Mouse (Mus musculus) embryonic facial prominence, embryonic 13.5 days (tissue): ENCODE data around the gene Pgm2. TPM values are rescaled to one million over a fixed set of nuclear protein-coding genes. Genes with fewer than 3 reads are reported as not detected.

Experiments used
- ATAC-seq: fragments of 200-750 bp; cut with Nextera tagmentation; 2 replicates; pipeline ENCODE4 v1.8.0; 2017; ENCODE audit warnings: low read depth; ENCODE audit not compliant: insufficient number of reproducible peaks, insufficient read depth, low FRiP score, low TSS enrichment
- H3K27ac ChIP-seq: fragments of 300-500 bp; sonication (generic); 2 replicates; pipeline ENCODE4 v1.5.1; 2015; ENCODE audit warnings: moderate library complexity, mild to moderate bottlenecking, inconsistent platforms
- H3K27me3 ChIP-seq: fragments of 300-500 bp; sonication (generic); 2 replicates; pipeline ENCODE4 v1.6.1; 2015; ENCODE audit warnings: mild to moderate bottlenecking, inconsistent platforms
- H3K36me3 ChIP-seq: fragments of 300-500 bp; sonication (generic); 2 replicates; pipeline ENCODE4 v1.6.1; 2015; ENCODE audit warnings: mild to moderate bottlenecking, inconsistent platforms
- H3K4me1 ChIP-seq: fragments of 300-500 bp; sonication (generic); 2 replicates; pipeline ENCODE4 v1.6.1; 2015; ENCODE audit warnings: inconsistent platforms
- H3K4me2 ChIP-seq: fragments of 300-500 bp; sonication (generic); 2 replicates; pipeline ENCODE4 v1.6.1; 2015; ENCODE audit warnings: moderate library complexity, mild to moderate bottlenecking, inconsistent platforms
- H3K4me3 ChIP-seq: fragments of 300-500 bp; sonication (generic); 2 replicates; pipeline ENCODE4 v1.5.1; 2015; ENCODE audit warnings: mild to moderate bottlenecking, inconsistent platforms
- H3K9ac ChIP-seq: fragments of 300-500 bp; sonication (generic); 2 replicates; pipeline ENCODE4 v1.6.1; 2015; ENCODE audit warnings: mild to moderate bottlenecking, inconsistent platforms
- H3K9me3 ChIP-seq: fragments of 300-500 bp; sonication (generic); 2 replicates; pipeline ENCODE4 v1.6.1; 2016; ENCODE audit warnings: inconsistent platforms
- WGBS: fragments of 180-500 bp; shearing (Covaris S2); methylation state at CpG from one replicate; pipeline ENCODE4 v1.1.7; 2015; ENCODE audit warnings: mixed read lengths; 5-methylcytosine and 5-hydroxymethylcytosine counted together
- polyA plus RNA-seq: library from polyadenylated mRNA; unstranded; fragments of >200 nt; fragmentation: Nextera tagmentation; extraction: Ambion mirVana; gene quantifications from 2 replicates; pipeline ENCODE4 v1.2.1, GENCODE M21; 2015

Pgm2 gene
- polyA plus RNA-seq, 1 experiment from 2014 or later, result 32.0 TPM

GRCm38 (mm10) chr5:64153319-64153718 is 60.6 kb downstream of the Pgm2 start:
- Histone ChIP-seq H3K4me1 (peaks cover 12% of the 10 kb centered on the region; the same call in 1 of the 2 replicates), H3K9me3 (no peaks in the 10 kb centered on the region), H3K27me3 (peaks cover 19% of the 10 kb centered on the region), H3K4me2 (no peak overlapping the region), H3K9ac (no peak overlapping the region), H3K4me3 (no peak overlapping the region), H3K36me3 (no peaks in the 10 kb centered on the region), H3K27ac (no peak overlapping the region)
- 90% methylated on average over 1 of the region's 1 CpGs for WGBS
- ATAC-seq, result no peak

- Histone ChIP-seq H3K4me2 (peak within 1 kb of the TSS; percentile 29; the same call in 1 of the 2 replicates), H3K4me1 (peaks cover 16% of the 10 kb centered on the region), H3K9ac (no peak within 1 kb of the TSS), H3K36me3 (no peaks in the 10 kb centered on the region), H3K27ac (peak within 1 kb of the TSS; percentile 49; the same call in 1 of the 2 replicates), H3K9me3 (no peaks in the 10 kb centered on the region), H3K27me3 (peaks cover 39% of the 10 kb centered on the region), H3K4me3 (no peak within 1 kb of the TSS)
- 37% methylated on average over 11 of the region's 11 CpGs for WGBS
- no peak for ATAC-seq
Observed at GRCm38 (mm10) chr5:64155861-64156550, 63.3 kb downstream of the Pgm2 start, which contains the start of gene Tbc1d1. Tbc1d1 (plus strand) TSS chr5:64156305.

GRCm38 (mm10) chr5:64156579-64156978 is 63.8 kb downstream of the Pgm2 start:
- Histone ChIP-seq H3K4me1 (peaks cover 20% of the 10 kb centered on the region), H3K27me3 (peaks cover 44% of the 10 kb centered on the region), H3K27ac (peak overlapping the region; percentile 49; the same call in 1 of the 2 replicates), H3K36me3 (no peaks in the 10 kb centered on the region), H3K9me3 (no peaks in the 10 kb centered on the region), H3K4me2 (peak overlapping the region; percentile 29; the same call in 1 of the 2 replicates), H3K9ac (no peak overlapping the region), H3K4me3 (no peak overlapping the region)
- 49% methylated on average over 4 of the region's 4 CpGs for WGBS
- ATAC-seq, result no peak

- H3K36me3 ChIP-seq, result no peaks in the 10 kb centered on the region
- peaks cover 20% of the 10 kb centered on the region for H3K4me1 ChIP-seq
- no peaks in the 10 kb centered on the region for H3K9me3 ChIP-seq
- no peak for ATAC-seq
- WGBS, result 20% methylated on average over 1 of the region's 1 CpGs
- no peak overlapping the region for H3K9ac ChIP-seq
- H3K4me3 ChIP-seq, result no peak overlapping the region
- H3K27me3 ChIP-seq, result peaks cover 56% of the 10 kb centered on the region
- no peak overlapping the region for H3K27ac ChIP-seq
- H3K4me2 ChIP-seq, result no peak overlapping the region
Observed at GRCm38 (mm10) chr5:64157926-64158325, 65.2 kb downstream of the Pgm2 start.

DNA sequence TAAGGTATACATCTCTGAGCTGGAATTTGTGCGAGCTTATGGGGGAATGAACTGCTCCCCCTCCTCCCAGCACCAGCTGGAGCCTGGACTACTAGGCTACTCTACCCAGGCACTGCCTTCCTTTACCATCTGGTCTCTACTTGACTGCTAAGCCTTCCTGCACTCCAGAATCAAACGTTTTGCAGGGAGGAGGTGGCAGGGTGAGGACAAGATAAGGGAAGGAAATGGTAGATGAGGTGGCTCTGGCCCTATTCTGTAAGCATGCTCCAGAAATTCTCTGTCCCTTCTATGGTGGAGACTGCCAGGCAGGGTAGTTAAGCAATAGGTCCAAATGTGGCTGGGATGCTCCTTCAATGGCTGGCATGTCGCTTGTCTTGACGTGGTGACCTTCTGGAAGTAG is 65.8 kb downstream of the Pgm2 start:
- Histone ChIP-seq H3K27me3 (peaks cover 56% of the 10 kb centered on the region), H3K4me2 (no peak overlapping the region; the same call in 1 of the 2 replicates)
- 37% methylated on average over 4 of the region's 4 CpGs for WGBS

GRCm38 (mm10) chr5:64159065-64159780 is 66.5 kb downstream of the Pgm2 start:
- H3K9me3 ChIP-seq, result no peaks in the 10 kb centered on the region
- peaks cover 20% of the 10 kb centered on the region for H3K4me1 ChIP-seq
- WGBS, result under 1% methylated on average over 39 of the region's 39 CpGs
- H3K27ac ChIP-seq, result no peak overlapping the region
- ATAC-seq, result no peak
- H3K27me3 ChIP-seq, result peaks cover 56% of the 10 kb centered on the region
- peak overlapping the region; percentile 70 for H3K9ac ChIP-seq
- H3K36me3 ChIP-seq, result no peaks in the 10 kb centered on the region
- peak overlapping the region; percentile 100 for H3K4me2 ChIP-seq
- H3K4me3 ChIP-seq, result peak overlapping the region; percentile 67

More for the DNA sequence above, 65.8 kb downstream of the Pgm2 start:
- Histone ChIP-seq H3K27ac (no peak overlapping the region), H3K4me1 (peaks cover 20% of the 10 kb centered on the region), H3K36me3 (no peaks in the 10 kb centered on the region), H3K9me3 (no peaks in the 10 kb centered on the region), H3K4me3 (no peak overlapping the region), H3K9ac (no peak overlapping the region)
- ATAC-seq, result no peak

- under 1% methylated on average over 61 of the region's 63 CpGs for WGBS
- no peak overlapping the region for H3K27ac ChIP-seq
- peak overlapping the region; percentile 70 for H3K9ac ChIP-seq
- ATAC-seq, result peak; percentile 64; the same call in 1 of the 2 replicates
- H3K36me3 ChIP-seq, result no peaks in the 10 kb centered on the region
- peaks cover 56% of the 10 kb centered on the region for H3K27me3 ChIP-seq
- peak overlapping the region; percentile 100 for H3K4me2 ChIP-seq
- peak overlapping the region; percentile 67 for H3K4me3 ChIP-seq
- H3K4me1 ChIP-seq, result peaks cover 20% of the 10 kb centered on the region
- H3K9me3 ChIP-seq, result no peaks in the 10 kb centered on the region
Observed at GRCm38 (mm10) chr5:64159781-64160704, 67.3 kb downstream of the Pgm2 start.

DNA sequence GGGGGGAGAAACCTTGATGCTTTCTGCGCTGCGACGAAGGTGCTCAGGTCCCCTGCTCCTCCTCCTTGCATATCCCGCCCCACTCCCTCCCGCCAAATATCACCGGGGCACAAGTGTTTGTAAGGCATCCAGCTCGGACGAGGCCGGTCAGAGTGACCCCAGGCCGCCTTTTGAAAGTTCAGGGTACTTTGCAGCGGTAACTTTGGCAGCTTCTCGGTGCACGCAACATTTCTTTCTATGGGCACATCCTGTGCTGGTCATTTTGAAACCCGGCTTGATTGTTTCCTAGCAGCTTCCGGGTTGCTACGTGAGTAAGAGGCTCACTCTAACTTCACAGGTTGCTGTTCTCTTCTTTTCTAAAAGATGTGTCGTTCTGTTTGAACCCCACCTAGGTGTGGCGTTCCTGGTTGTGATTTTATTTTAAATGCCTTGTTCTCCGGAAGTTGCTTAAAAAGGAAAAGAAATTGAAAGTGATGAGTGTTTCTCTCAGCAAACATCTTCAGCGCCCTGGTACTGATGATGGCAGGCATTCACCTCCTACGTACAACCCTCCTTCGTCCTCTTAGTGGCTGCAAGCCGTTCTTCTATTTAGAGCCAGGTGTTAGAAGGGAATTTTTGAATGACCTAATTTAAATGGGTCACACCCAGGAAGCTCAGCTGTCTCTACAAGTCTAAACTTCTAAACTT is 68.1 kb downstream of the Pgm2 start:
- H3K27me3 ChIP-seq, result peaks cover 56% of the 10 kb centered on the region
- no peaks in the 10 kb centered on the region for H3K9me3 ChIP-seq
- no peaks in the 10 kb centered on the region for H3K36me3 ChIP-seq
- ATAC-seq, result no peak
- WGBS, result 2% methylated on average over 22 of the region's 23 CpGs
- H3K4me2 ChIP-seq, result peak overlapping the region; percentile 100
- peaks cover 20% of the 10 kb centered on the region for H3K4me1 ChIP-seq
- H3K4me3 ChIP-seq, result peak overlapping the region; percentile 67
- H3K27ac ChIP-seq, result no peak overlapping the region
- H3K9ac ChIP-seq, result peak overlapping the region; percentile 70; the same call in 1 of the 2 replicates

DNA sequence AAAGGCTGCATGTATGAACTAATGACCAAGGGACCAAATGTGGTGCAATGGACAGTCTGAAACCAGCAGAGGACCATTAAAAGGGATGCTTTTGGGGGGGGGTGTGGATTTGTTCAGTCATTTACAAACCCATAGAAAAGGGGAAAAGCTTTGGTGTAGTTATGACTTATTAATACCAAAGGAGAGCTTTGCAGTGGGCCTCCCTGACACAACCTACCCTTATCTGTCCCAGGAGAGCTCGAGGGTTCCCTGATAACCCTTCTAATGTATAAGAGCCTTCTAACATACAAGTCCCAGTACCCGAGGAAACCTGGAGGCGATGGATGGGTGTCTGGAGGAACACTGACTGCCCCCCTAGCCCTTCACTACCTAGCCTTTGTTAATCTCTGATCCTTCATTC is 69.2 kb downstream of the Pgm2 start:
- no peaks in the 10 kb centered on the region for H3K9me3 ChIP-seq
- no peak overlapping the region for H3K9ac ChIP-seq
- H3K4me1 ChIP-seq, result peaks cover 16% of the 10 kb centered on the region
- no peak overlapping the region for H3K4me3 ChIP-seq
- ATAC-seq, result no peak
- 90% methylated on average over 3 of the region's 3 CpGs for WGBS
- H3K27me3 ChIP-seq, result peaks cover 56% of the 10 kb centered on the region
- no peaks in the 10 kb centered on the region for H3K36me3 ChIP-seq
- H3K27ac ChIP-seq, result no peak overlapping the region
- H3K4me2 ChIP-seq, result no peak overlapping the region

DNA sequence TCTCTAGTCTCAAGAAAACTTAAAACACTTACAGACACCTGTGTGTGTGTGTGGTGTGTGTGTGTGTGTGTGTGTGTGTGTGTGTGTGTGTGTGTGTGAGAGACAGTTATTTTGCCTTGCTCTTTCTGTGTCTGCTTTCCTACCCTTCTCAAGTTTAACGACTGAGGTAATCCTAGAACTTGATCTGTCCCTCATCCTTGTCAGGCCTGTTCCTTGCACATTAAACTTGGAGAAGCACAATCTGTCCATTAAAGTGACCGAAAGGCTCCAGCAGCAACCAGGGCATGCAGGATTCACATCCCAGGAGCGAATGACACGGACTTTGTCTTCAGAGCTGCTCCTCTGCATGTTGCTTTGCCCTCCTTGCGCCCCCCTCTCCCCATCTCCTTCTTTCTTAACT is 69.8 kb downstream of the Pgm2 start:
- no peak for ATAC-seq
- Histone ChIP-seq H3K4me3 (no peak overlapping the region), H3K4me1 (peaks cover 16% of the 10 kb centered on the region), H3K27me3 (peaks cover 50% of the 10 kb centered on the region), H3K27ac (no peak overlapping the region), H3K36me3 (no peaks in the 10 kb centered on the region), H3K4me2 (no peak overlapping the region), H3K9ac (no peak overlapping the region), H3K9me3 (no peaks in the 10 kb centered on the region)
- WGBS, result 64% methylated on average over 5 of the region's 5 CpGs

GRCm38 (mm10) chr5:64164414-64164813 is 71.7 kb downstream of the Pgm2 start:
- no peak overlapping the region for H3K4me2 ChIP-seq
- no peak for ATAC-seq
- peaks cover 33% of the 10 kb centered on the region for H3K27me3 ChIP-seq
- H3K9ac ChIP-seq, result no peak overlapping the region
- WGBS, result 89% methylated on average over 3 of the region's 3 CpGs
- peaks cover 12% of the 10 kb centered on the region for H3K4me1 ChIP-seq
- no peaks in the 10 kb centered on the region for H3K36me3 ChIP-seq
- H3K27ac ChIP-seq, result no peak overlapping the region
- no peaks in the 10 kb centered on the region for H3K9me3 ChIP-seq
- H3K4me3 ChIP-seq, result no peak overlapping the region
